Mouse (Mus musculus) midbrain, embryonic 11.5 days (tissue): ENCODE data around the gene Ctnna2. TPM values are rescaled to one million over a fixed set of nuclear protein-coding genes. Genes with fewer than 3 reads are reported as not detected.
A peak's percentile ranks its signal among the peaks of the same experiment; 100 is the strongest.

Source experiments
- ATAC-seq: fragments of 200-750 bp; cut with Nextera tagmentation; 2 replicates; pipeline ENCODE4 v1.8.0; 2017; ENCODE audit warnings: moderate TSS enrichment, moderate library complexity; ENCODE audit not compliant: low FRiP score
- DNase-seq: peaks from one replicate; pipeline ENCODE4 v3.0.0; 2015; ENCODE audit warnings: low spot score; ENCODE audit errors: missing footprints
- H3K27ac ChIP-seq: fragments of 300-500 bp; sonication (generic); 2 replicates; pipeline ENCODE4 v1.5.1; 2014; ENCODE audit warnings: low read depth, low read length
- H3K27me3 ChIP-seq: fragments of 300-500 bp; sonication (generic); 2 replicates; pipeline ENCODE4 v1.6.1; 2014; ENCODE audit warnings: mild to moderate bottlenecking, low read length, moderate library complexity, mixed read lengths; ENCODE audit not compliant: control insufficient read depth, insufficient read depth
- H3K36me3 ChIP-seq: fragments of 300-500 bp; sonication (generic); 2 replicates; pipeline ENCODE4 v1.6.1; 2014; ENCODE audit warnings: mild to moderate bottlenecking, low read length, moderate library complexity, mixed read lengths; ENCODE audit not compliant: control insufficient read depth, insufficient read depth
- H3K4me1 ChIP-seq: fragments of 300-500 bp; sonication (generic); 2 replicates; pipeline ENCODE4 v1.6.1; 2014; ENCODE audit warnings: low read length; ENCODE audit not compliant: control insufficient read depth, insufficient read depth
- H3K4me2 ChIP-seq: fragments of 300-500 bp; sonication (generic); 2 replicates; pipeline ENCODE4 v1.6.1; 2014; ENCODE audit warnings: mild to moderate bottlenecking, moderate library complexity
- H3K4me3 ChIP-seq: fragments of 300-500 bp; sonication (generic); 2 replicates; pipeline ENCODE4 v1.5.1; 2014; ENCODE audit warnings: low read depth, low read length
- H3K9ac ChIP-seq: fragments of 300-500 bp; sonication (generic); 2 replicates; pipeline ENCODE4 v1.6.1; 2014; ENCODE audit warnings: low read length
- H3K9me3 ChIP-seq: fragments of 300-500 bp; sonication (generic); 2 replicates; pipeline ENCODE4 v1.6.1; 2016; ENCODE audit warnings: low read length; ENCODE audit not compliant: control insufficient read depth
- WGBS: fragments of 180-500 bp; shearing (Covaris S2); extraction: QIAGEN DNeasy Blood & Tissue Kit; methylation state at CpG from one replicate; pipeline ENCODE4 v1.1.7; 2014; 5-methylcytosine and 5-hydroxymethylcytosine counted together
- polyA plus RNA-seq: library from polyadenylated mRNA; unstranded; fragments of >200 nt; fragmentation: Nextera tagmentation; extraction: Ambion mirVana; gene quantifications from 2 replicates; pipeline ENCODE4 v1.2.1, GENCODE M21; 2014

Ctnna2 gene
- polyA plus RNA-seq, 1 experiment from 2014 or later, result 49.4 TPM

DNA sequence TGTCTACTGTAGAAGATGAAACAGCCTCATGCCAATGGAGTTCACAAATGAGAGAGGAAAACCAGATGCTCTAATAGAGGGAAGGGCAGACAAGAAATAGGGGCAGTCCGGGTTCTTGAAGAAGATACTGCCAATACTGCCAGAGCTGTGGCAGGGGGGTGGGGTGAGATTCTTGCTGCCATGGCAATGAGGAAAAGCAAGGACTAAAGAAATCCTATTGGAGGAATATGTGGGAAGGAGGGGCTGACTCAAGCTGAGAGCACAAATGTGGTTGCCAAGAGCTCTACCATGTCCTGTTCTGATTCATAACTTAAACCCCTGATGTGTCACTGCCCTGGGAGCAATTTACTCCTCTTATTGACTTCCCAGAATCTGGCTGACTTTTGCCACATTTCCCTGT, 878.5 kb downstream of the Ctnna2 start:
- ATAC-seq (peak; percentile 57; the same call in 1 of the 2 replicates), DNase-seq (no peak)
- no peaks in the 10 kb centered on the region for H3K36me3 ChIP-seq
- no peaks in the 10 kb centered on the region for H3K27me3 ChIP-seq
- no peak overlapping the region for H3K27ac ChIP-seq
- H3K9ac ChIP-seq, result no peak overlapping the region
- H3K4me2 ChIP-seq, result no peak overlapping the region
- no peaks in the 10 kb centered on the region for H3K9me3 ChIP-seq
- peaks cover 2% of the 10 kb centered on the region; the same call in 1 of the 2 replicates for H3K4me1 ChIP-seq
- no peak overlapping the region for H3K4me3 ChIP-seq
- 50% methylated on average over 1 of the region's 1 CpGs for WGBS

- DNase-seq (no peak), ATAC-seq (no peak)
- Histone ChIP-seq H3K27me3 (no peaks in the 10 kb centered on the region), H3K4me1 (peaks cover 2% of the 10 kb centered on the region; the same call in 1 of the 2 replicates), H3K27ac (no peak overlapping the region), H3K9me3 (no peaks in the 10 kb centered on the region), H3K9ac (no peak overlapping the region), H3K4me3 (no peak overlapping the region), H3K4me2 (no peak overlapping the region), H3K36me3 (no peaks in the 10 kb centered on the region)
- WGBS, result 77% methylated on average over 1 of the region's 1 CpGs
Measured at GRCm38 (mm10) chr6:77098540-77098939, 881.0 kb downstream of the Ctnna2 start.

GRCm38 (mm10) chr6:77075396-77076376, 903.8 kb downstream of the Ctnna2 start:
- 53% methylated on average over 14 of the region's 14 CpGs for WGBS
- ATAC-seq (peak; percentile 88), DNase-seq (no peak)
- Histone ChIP-seq H3K4me3 (no peak overlapping the region), H3K27me3 (no peaks in the 10 kb centered on the region), H3K9ac (no peak overlapping the region), H3K9me3 (no peaks in the 10 kb centered on the region), H3K4me1 (peaks cover 2% of the 10 kb centered on the region; the same call in 1 of the 2 replicates), H3K27ac (no peak overlapping the region), H3K36me3 (no peaks in the 10 kb centered on the region), H3K4me2 (no peak overlapping the region)

GRCm38 (mm10) chr6:77069595-77069994, 909.9 kb downstream of the Ctnna2 start:
- no peaks in the 10 kb centered on the region for H3K9me3 ChIP-seq
- ATAC-seq (peak; percentile 75), DNase-seq (peak; percentile 86)
- no peak overlapping the region for H3K4me2 ChIP-seq
- H3K4me1 ChIP-seq, result peaks cover 3% of the 10 kb centered on the region; the same call in 1 of the 2 replicates
- H3K27me3 ChIP-seq, result no peaks in the 10 kb centered on the region
- no peak overlapping the region for H3K27ac ChIP-seq
- no peaks in the 10 kb centered on the region for H3K36me3 ChIP-seq
- H3K9ac ChIP-seq, result no peak overlapping the region
- no peak overlapping the region for H3K4me3 ChIP-seq
- 40% methylated on average over 3 of the region's 3 CpGs for WGBS

GRCm38 (mm10) chr6:77050690-77051089, 928.8 kb downstream of the Ctnna2 start:
- WGBS, result 7% methylated on average over 3 of the region's 3 CpGs

DNA sequence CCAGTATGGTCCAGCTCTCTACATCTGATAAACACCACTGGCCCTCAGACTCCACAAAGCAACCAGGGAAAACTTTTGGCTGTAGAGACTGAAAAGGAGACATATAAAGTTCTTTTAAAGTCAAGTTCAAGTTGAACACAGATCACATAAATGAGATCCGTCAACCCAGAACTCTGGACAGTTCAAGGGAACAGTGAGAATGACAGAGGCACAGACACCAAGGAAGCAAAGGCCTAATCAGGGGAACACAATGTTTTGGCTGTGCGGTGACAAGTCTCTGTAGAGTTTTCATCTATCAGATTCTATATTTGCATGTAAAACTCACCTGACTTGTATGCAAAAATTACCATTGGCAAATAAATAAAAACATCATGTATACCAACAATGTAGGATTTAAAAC, 929.3 kb downstream of the Ctnna2 start:
- no peaks in the 10 kb centered on the region for H3K9me3 ChIP-seq
- H3K36me3 ChIP-seq, result no peaks in the 10 kb centered on the region
- H3K27ac ChIP-seq, result peak overlapping the region; percentile 54; the same call in 1 of the 2 replicates
- H3K9ac ChIP-seq, result no peak overlapping the region
- peak; percentile 87 for DNase-seq
- no peak overlapping the region for H3K4me2 ChIP-seq
- ATAC-seq, result peak; percentile 26; the same call in 1 of the 2 replicates
- no peaks in the 10 kb centered on the region for H3K27me3 ChIP-seq
- H3K4me3 ChIP-seq, result no peak overlapping the region
- 39% methylated on average over 2 of the region's 2 CpGs for WGBS
- peaks cover 19% of the 10 kb centered on the region; the same call in 1 of the 2 replicates for H3K4me1 ChIP-seq

More at GRCm38 (mm10) chr6:77050690-77051089, 928.8 kb downstream of the Ctnna2 start:
- peak; percentile 86 for DNase-seq
- Histone ChIP-seq H3K4me3 (no peak overlapping the region), H3K27ac (no peak overlapping the region; the same call in 1 of the 2 replicates), H3K36me3 (no peaks in the 10 kb centered on the region), H3K4me1 (peaks cover 19% of the 10 kb centered on the region; the same call in 1 of the 2 replicates), H3K9me3 (no peaks in the 10 kb centered on the region), H3K4me2 (no peak overlapping the region), H3K27me3 (no peaks in the 10 kb centered on the region), H3K9ac (no peak overlapping the region)
- ATAC-seq, result peak; percentile 82

GRCm38 (mm10) chr6:77047568-77047967, 931.9 kb downstream of the Ctnna2 start:
- no peak overlapping the region for H3K4me2 ChIP-seq
- no peak overlapping the region for H3K4me3 ChIP-seq
- H3K27ac ChIP-seq, result peak overlapping the region; percentile 59; the same call in 1 of the 2 replicates
- no peaks in the 10 kb centered on the region for H3K9me3 ChIP-seq
- whole genome bisulfite sequencing, result 34% methylated on average over 1 of the region's 1 CpGs
- no peaks in the 10 kb centered on the region for H3K36me3 ChIP-seq
- DNase-seq (no peak), ATAC-seq (peak; percentile 47; the same call in 1 of the 2 replicates)
- no peaks in the 10 kb centered on the region for H3K27me3 ChIP-seq
- no peak overlapping the region for H3K9ac ChIP-seq
- peaks cover 26% of the 10 kb centered on the region for H3K4me1 ChIP-seq

DNA sequence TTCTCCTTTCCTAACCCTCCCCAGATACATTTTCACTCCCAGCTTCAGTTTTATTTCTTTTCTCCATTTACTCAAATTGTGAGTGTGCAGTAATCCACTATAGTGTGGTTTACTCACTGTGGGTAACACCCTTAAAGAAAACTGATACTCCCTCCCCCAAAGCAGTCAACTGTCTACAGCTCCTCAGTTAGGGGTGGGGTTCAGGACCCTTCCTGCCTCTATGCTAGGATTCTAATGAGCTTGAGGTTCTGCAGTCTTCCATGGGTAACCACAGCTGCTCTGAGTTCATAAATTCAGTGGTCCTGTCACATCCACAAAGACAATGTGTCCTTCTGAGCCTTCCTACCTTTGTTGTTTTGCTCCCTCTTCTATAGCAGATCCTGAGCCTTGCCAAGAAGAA, 954.4 kb downstream of the Ctnna2 start:
- Histone ChIP-seq H3K4me2 (no peak overlapping the region), H3K27me3 (no peaks in the 10 kb centered on the region), H3K9ac (no peak overlapping the region), H3K9me3 (no peaks in the 10 kb centered on the region), H3K27ac (no peak overlapping the region), H3K4me1 (no peaks in the 10 kb centered on the region), H3K36me3 (no peaks in the 10 kb centered on the region), H3K4me3 (no peak overlapping the region)
- DNase-seq, result no peak
- no peak for ATAC-seq

GRCm38 (mm10) chr6:77013194-77013593, 966.3 kb downstream of the Ctnna2 start:
- H3K27ac ChIP-seq, result no peak overlapping the region
- DNase-seq (no peak), ATAC-seq (no peak)
- H3K4me2 ChIP-seq, result no peak overlapping the region
- 89% methylated on average over 2 of the region's 2 CpGs for WGBS
- no peaks in the 10 kb centered on the region for H3K4me1 ChIP-seq
- no peaks in the 10 kb centered on the region for H3K27me3 ChIP-seq
- H3K9ac ChIP-seq, result no peak overlapping the region
- no peaks in the 10 kb centered on the region for H3K36me3 ChIP-seq
- no peak overlapping the region for H3K4me3 ChIP-seq
- H3K9me3 ChIP-seq, result no peaks in the 10 kb centered on the region
